Mouse (Mus musculus) cerebellum, postnatal 25 days (tissue): ENCODE measurements around the gene Vmn2r95.
"Not testable (repeated sequence)": the region's sequence is repeated elsewhere in the genome, so short reads cannot be mapped to it uniquely, and the experiment has no call there.

Experiments
- DNase-seq, 2 experiments: peaks; one replicate each; pipeline ENCODE4 v3.0.0; 2021; ENCODE audit warnings: mixed read lengths in 2 of 2

Vmn2r95 gene

DNA sequence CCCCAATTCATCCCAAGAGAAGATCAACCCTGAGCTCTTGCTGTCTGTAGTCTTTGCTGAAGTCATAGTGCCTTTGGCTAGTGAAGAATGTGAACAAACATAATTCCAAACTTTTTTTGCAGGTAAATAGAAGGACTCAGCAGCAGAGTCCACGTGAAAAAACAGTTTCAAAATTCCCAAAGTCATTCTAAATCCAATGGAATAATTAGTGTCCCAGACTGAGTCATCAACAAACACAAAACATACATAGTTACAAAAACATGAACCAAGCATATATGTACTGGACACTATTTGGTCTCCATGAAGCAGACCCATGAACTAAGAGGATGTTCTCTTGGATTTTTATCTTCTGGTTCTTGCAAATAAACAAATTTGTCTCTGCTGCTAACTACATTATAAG is at the start of gene Vmn2r95:
Vmn2r95 (plus strand) TSS at position 301 of the 400 bp plus-strand sequence.
- no peak for DNase-seq

DNA sequence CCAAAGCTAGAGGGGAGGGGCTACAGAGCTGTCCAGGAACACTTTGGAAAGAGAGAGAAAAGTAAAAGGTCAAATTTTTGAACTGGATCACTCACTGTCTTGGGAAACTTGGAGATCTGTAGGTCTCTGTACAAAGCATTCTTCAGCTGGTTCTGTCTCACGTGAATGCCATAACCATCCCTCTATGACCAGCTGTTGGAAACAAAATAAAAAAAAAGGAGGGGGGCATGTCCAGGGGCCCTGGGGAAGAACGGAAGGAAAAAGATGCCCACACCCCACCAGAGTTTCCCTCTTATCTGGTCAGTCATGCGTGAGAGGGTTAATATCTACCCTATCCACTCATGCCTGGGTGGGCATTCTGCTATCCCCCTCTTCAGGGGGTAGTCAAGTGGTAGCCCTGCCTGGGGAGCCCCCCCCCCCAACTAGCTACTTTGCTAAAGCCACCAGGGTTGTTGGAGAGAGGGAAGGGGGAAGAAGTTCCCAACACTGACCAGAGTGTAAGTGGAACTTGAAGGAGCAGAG is 31.8 kb downstream of the Vmn2r95 start:
- DNase-seq: no peak

DNA sequence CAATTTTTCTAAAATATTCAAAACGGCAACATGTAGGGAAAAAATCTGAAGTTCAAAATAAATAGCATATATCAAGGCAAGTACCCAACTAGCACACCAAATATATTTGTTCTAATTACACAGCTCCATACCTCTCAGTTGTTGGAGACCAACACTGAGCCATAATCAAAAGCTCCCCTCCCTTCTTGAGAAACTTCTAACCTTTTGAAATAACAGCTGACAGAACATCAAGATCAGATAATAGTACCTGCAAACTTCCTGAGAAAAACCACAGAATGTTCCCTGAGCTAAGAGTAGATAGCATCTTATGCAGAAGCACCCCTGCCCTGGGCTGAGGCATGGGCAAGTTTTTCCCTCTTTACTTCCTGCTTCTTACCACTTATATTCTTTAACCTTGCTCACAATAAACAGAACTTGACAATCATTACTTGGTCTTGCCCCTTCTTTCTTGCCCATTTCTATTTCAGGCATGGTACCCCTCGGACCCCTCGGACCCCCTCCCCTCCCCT is 34.3 kb downstream of the Vmn2r95 start:
- DNase-seq: not testable (repeated sequence)

DNA sequence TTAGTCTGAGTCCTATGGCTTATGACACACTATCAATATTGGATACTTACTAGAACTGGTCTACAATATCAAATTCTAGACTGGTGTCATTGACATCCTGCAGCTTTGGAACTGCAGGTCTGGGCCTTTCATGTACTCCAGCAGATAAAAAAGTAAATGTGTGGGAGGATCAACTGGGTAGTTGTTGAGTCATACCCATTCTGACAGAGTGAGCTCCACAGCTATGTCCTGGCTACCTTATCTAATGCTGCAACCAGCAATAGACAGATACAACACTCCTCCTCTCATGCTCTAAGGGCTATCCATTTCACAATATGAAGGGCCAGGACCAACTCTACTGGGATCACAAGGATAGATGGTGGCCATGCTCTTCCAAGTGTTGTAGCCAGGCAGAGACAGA is 38.8 kb downstream of the Vmn2r95 start:
- no peak for DNase-seq

DNA sequence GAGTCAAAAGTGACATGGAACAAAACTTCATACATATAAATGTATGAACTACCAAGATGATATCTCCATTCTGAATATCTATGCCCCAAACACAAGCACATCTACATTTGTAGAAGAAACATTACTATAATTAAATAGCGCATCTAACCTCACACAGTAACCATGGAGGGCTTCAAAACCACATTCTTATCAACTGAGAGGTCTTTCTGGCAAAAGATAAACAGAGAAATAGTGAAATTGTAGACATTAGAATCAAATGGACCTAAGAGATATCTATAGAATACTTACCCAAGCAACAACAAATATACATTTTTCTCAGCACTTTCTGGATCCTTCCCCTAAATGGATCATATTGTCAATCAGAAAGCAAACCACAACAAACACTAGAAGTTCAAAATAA is 56.0 kb downstream of the Vmn2r95 start:
- no peak for DNase-seq
